Mouse (Mus musculus) kidney, embryonic 16.5 days (tissue): ENCODE measurements around the gene Pskh1. TPM values are rescaled to one million over a fixed set of nuclear protein-coding genes. Genes with fewer than 3 reads are reported as not detected.

ENCODE experiments used
- ATAC-seq: fragments of 200-750 bp; cut with Nextera tagmentation; 2 replicates; pipeline ENCODE4 v1.8.0; 2017; ENCODE audit warnings: moderate TSS enrichment; ENCODE audit not compliant: low FRiP score, low TSS enrichment
- H3K27ac ChIP-seq: fragments of 300-500 bp; sonication (generic); 2 replicates; pipeline ENCODE4 v1.5.1; 2014; ENCODE audit warnings: low read length
- H3K27me3 ChIP-seq: fragments of 300-500 bp; sonication (generic); 2 replicates; pipeline ENCODE4 v1.6.1; 2014; ENCODE audit warnings: low read length, control low read depth, mixed read lengths; ENCODE audit not compliant: insufficient read depth
- H3K36me3 ChIP-seq: fragments of 300-500 bp; sonication (generic); 2 replicates; pipeline ENCODE4 v1.6.1; 2014; ENCODE audit warnings: low read length, control low read depth, mixed read lengths; ENCODE audit not compliant: insufficient read depth
- H3K4me1 ChIP-seq: fragments of 300-500 bp; sonication (generic); 2 replicates; pipeline ENCODE4 v1.6.1; 2014; ENCODE audit warnings: low read length, control low read depth, mixed read lengths; ENCODE audit not compliant: insufficient read depth
- H3K4me2 ChIP-seq: fragments of 300-500 bp; sonication (generic); replicated peaks from 2 replicates; pipeline ENCODE4 v1.6.1; 2014; ENCODE audit warnings: low read depth, low read length
- H3K4me3 ChIP-seq: fragments of 300-500 bp; sonication (generic); 2 replicates; pipeline ENCODE4 v1.5.1; 2014; ENCODE audit warnings: mild to moderate bottlenecking, low read length
- H3K9ac ChIP-seq: fragments of 300-500 bp; sonication (generic); replicated peaks from 2 replicates; pipeline ENCODE4 v1.6.1; 2014; ENCODE audit warnings: low read length
- H3K9me3 ChIP-seq: fragments of 300-500 bp; sonication (generic); 2 replicates; pipeline ENCODE4 v1.6.1; 2016; ENCODE audit warnings: low read length, control low read depth
- WGBS: fragments of 180-500 bp; shearing (Covaris S2); extraction: QIAGEN DNeasy Blood & Tissue Kit; methylation state at CpG from one replicate; pipeline ENCODE4 v1.1.7; 2014; 5-methylcytosine and 5-hydroxymethylcytosine counted together
- polyA plus RNA-seq: library from polyadenylated mRNA; unstranded; fragments of >200 nt; fragmentation: Nextera tagmentation; extraction: Ambion mirVana; gene quantifications from 2 replicates; pipeline ENCODE4 v1.2.1, GENCODE M21; 2015

Gene Pskh1
- polyA plus RNA-seq, 1 experiment from 2014 or later = 46.7 TPM

DNA sequence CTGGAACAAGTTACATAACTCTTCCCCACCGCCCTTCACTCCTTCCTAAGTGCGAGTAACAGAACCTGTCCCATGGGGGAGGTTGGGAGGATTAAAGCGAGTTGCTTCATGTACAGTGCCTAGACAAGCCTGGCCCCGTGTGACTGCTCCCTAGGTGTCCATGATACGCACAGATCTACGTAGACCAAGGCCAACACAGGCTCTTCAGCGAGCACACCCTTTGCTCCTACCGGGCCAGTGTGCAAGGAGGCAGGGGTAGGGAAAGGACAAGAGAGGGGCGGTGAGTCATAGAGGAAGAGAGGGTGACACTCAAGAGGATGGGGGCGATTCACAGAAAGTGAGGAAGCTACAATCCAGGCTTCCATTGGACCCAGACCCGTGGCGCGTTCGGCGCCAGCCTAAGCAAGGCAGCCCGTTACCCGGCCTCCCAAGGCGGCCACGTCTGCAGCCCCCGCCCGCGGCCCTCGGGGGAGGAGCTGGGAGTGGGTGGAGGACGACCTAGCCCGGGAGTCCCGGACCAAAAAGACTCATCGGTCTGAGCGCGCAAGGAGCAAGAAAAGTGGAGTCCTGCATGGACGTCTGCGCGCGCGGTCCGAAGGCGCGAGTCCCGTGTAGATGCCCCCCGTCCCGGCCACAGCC, 65.1 kb downstream of the Pskh1 start:
- H3K4me3 ChIP-seq = peak overlapping the region; percentile 77
- H3K4me1 ChIP-seq = peaks cover 32% of the 10 kb centered on the region
- no peaks in the 10 kb centered on the region for H3K36me3 ChIP-seq
- peak; percentile 75 for ATAC-seq
- H3K4me2 ChIP-seq = peak overlapping the region; percentile 70
- peak overlapping the region; percentile 86 for H3K9ac ChIP-seq
- no peaks in the 10 kb centered on the region for H3K27me3 ChIP-seq
- peak overlapping the region; percentile 91 for H3K27ac ChIP-seq
- WGBS = 1% methylated on average over 38 of the region's 40 CpGs
- H3K9me3 ChIP-seq = no peaks in the 10 kb centered on the region

DNA sequence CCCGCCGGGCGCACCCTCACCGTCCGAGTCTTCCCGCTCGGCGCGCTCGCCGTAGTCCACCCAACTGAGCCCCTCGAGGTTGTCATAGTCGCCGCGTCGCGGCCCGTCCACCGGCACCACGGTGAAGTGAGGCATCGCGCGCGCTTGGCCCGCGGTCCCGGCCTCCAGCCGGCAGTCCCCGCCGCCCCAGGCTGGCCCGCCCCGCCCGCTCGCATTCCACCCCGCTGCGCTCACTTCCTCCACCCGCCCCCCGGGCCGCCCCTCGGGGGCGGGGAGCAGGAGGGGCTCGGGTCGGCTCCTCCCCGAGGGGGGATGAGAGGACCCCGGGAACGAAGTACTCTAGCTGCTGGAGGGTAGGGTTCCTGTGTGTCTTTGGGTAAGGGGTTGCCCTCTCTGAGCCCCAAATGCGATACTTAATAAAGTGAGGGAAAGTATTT, 65.7 kb downstream of the Pskh1 start, which contains the start of gene Slc12a4:
TSS of gene Slc12a4 (minus strand) at position 193 of the 437 bp plus-strand sequence.
- Histone ChIP-seq H3K27me3 (no peaks in the 10 kb centered on the region), H3K36me3 (no peaks in the 10 kb centered on the region), H3K4me3 (peak within 1 kb of the TSS; percentile 77), H3K27ac (peak within 1 kb of the TSS; percentile 91), H3K4me1 (peaks cover 32% of the 10 kb centered on the region), H3K4me2 (peak within 1 kb of the TSS; percentile 70), H3K9ac (peak within 1 kb of the TSS; percentile 86), H3K9me3 (no peaks in the 10 kb centered on the region)
- peak; percentile 91 for ATAC-seq
- WGBS = 0% methylated on average over 41 of the region's 47 CpGs

DNA sequence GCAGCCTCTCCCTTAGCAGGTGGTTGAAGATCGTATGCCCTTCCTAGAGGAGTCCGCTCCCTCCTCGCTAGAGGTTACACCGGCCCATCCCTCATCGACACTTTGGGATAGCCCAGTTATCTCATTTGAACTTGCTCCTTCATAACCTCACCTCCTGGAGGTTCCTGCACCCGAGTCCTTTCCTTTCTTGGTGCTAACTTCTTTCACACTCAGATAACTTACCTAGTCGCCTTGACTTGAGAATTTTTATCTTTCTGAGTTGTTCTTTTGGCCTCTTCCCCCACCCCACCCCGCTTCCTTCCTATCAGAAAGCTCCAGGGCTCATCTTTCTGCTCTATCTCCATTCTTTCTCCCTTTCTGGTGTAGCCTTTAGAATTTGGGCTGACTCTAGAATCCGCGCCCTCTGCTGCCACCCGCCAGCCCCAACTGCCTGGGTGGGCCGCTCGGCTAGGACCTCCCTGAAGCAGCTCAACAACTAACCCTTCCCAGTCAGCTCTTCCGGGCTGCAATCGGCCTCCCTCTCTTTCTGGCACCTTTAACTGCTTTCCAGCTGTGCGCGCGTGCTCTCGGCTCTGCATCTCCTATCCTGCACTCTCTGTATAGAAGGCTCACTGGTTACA, 66.6 kb downstream of the Pskh1 start:
- Histone ChIP-seq H3K4me3 (peak overlapping the region; percentile 77), H3K27me3 (no peaks in the 10 kb centered on the region), H3K9me3 (no peaks in the 10 kb centered on the region), H3K27ac (peak overlapping the region; percentile 60; the same call in 1 of the 2 replicates), H3K4me1 (peaks cover 32% of the 10 kb centered on the region), H3K9ac (peak overlapping the region; percentile 86; the same call in 1 of the 2 replicates), H3K4me2 (peak overlapping the region; percentile 70), H3K36me3 (no peaks in the 10 kb centered on the region)
- peak; percentile 44 for ATAC-seq
- 6% methylated on average over 19 of the region's 19 CpGs for WGBS

DNA sequence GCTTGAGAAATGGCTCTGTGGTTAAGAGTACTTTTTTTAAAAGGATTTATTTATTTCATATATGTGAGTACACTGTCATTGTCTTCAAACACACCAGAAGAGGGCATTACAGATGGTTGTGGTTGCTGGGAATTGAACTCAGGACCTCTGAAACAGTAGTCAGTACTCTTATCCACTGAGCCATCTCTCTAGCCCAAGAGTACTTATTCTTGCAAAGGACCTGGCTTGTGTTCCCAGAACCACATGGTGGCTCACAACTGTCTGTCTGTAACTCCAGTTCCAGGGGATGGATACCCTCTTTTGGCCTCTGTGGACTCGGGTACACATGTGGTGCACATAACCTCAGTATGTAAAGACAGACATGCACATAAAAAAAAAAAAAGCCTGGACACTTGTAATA, 69.1 kb downstream of the Pskh1 start:
- Histone ChIP-seq H3K4me2 (no peak overlapping the region), H3K4me1 (peaks cover 22% of the 10 kb centered on the region), H3K27ac (no peak overlapping the region), H3K9me3 (no peaks in the 10 kb centered on the region), H3K9ac (no peak overlapping the region), H3K4me3 (no peak overlapping the region), H3K27me3 (no peaks in the 10 kb centered on the region), H3K36me3 (no peaks in the 10 kb centered on the region)
- 82% methylated on average over 1 of the region's 1 CpGs for WGBS
- ATAC-seq = no peak

DNA sequence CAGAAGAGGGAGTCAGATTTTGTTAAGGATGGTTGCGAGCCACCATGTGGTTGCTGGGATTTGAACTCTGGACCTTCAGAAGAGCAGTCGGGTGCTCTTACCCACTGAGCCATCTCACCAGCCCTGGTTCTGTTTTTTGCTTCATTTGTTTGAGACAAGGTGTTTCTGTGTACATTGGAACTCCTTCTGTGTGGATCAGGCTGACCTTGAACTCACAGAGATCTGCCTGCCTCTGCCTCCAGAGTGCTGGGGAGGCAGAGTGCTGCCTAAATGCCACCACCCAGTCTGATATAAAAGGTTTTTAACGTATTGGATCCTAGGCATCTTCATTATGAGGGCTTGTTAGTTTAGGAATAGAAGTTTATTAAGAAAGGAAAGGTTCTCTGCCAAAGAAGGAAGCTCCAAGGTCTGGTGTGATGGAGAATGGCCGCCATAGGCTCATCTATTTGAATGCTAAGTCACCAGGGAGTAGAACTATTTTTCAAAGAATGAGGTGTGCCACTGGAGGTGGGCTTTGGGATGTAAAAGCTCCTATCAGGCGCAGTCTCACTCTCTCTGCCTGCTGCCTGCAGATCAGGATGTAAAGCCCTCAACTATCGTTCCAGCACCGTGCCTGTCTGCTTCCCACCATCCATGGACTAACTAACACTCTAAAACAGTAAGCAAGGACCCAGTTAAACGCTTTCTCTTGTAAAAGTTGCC, 70.9 kb downstream of the Pskh1 start:
- no peak for ATAC-seq
- Histone ChIP-seq H3K27me3 (no peaks in the 10 kb centered on the region), H3K4me2 (no peak overlapping the region), H3K36me3 (no peaks in the 10 kb centered on the region), H3K9ac (no peak overlapping the region), H3K4me3 (no peak overlapping the region), H3K9me3 (no peaks in the 10 kb centered on the region), H3K27ac (no peak overlapping the region), H3K4me1 (peaks cover 10% of the 10 kb centered on the region)
- 72% methylated on average over 8 of the region's 8 CpGs for WGBS

DNA sequence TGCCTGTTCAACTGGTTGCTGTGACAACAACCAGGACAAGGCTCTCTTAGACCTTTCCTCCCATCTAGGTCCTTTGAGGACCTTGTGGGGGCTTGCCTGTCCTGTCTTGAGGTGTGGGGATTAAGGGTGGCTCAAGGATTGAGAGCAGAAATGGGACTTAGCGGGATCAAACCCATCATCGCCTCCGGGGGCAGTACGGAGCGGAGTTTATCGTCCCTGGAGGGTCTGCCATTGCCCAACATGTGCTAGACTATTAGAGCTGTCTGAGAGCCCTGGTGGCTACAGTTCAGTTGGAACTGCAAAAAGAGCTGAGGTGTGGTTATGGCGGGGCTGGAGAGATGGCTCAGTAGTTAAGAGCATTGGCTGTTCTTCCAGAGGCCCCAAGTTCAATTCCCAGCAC, 75.1 kb downstream of the Pskh1 start:
- no peaks in the 10 kb centered on the region for H3K36me3 ChIP-seq
- H3K4me1 ChIP-seq = no peaks in the 10 kb centered on the region
- H3K4me2 ChIP-seq = no peak overlapping the region
- H3K27me3 ChIP-seq = no peaks in the 10 kb centered on the region
- H3K4me3 ChIP-seq = no peak overlapping the region
- WGBS = 63% methylated on average over 7 of the region's 7 CpGs
- no peak for ATAC-seq
- H3K9me3 ChIP-seq = no peaks in the 10 kb centered on the region
- no peak overlapping the region for H3K9ac ChIP-seq
- H3K27ac ChIP-seq = no peak overlapping the region

DNA sequence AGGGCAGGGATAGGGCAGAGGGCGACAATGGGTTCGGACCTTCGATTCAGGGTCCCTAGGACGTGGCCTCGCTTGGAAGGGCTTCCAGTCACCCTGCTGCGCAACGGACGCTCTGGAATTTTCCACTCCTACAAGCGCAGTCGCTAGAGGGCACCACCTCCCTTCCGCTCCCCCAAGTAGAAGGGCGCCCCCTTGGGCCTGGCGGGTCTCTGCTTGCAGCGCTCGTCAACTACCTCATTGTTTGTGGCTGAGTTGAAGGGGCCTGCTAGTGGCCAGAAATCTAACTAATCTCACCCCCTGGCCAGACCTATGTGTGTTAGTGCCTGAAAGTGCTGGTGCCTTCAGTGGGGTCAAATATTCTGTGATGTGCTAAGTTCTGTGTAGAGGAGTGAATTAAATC, 79.1 kb downstream of the Pskh1 start, which contains the start of gene Dpep3:
TSS of gene Dpep3 (minus strand) at position 105 of the 400 bp plus-strand sequence.
- Histone ChIP-seq H3K4me2 (no peak within 1 kb of the TSS), H3K4me1 (no peaks in the 10 kb centered on the region), H3K36me3 (no peaks in the 10 kb centered on the region), H3K27ac (no peak within 1 kb of the TSS), H3K27me3 (no peaks in the 10 kb centered on the region), H3K9me3 (no peaks in the 10 kb centered on the region), H3K9ac (no peak within 1 kb of the TSS), H3K4me3 (no peak within 1 kb of the TSS)
- ATAC-seq = no peak
- 93% methylated on average over 15 of the region's 15 CpGs for WGBS

DNA sequence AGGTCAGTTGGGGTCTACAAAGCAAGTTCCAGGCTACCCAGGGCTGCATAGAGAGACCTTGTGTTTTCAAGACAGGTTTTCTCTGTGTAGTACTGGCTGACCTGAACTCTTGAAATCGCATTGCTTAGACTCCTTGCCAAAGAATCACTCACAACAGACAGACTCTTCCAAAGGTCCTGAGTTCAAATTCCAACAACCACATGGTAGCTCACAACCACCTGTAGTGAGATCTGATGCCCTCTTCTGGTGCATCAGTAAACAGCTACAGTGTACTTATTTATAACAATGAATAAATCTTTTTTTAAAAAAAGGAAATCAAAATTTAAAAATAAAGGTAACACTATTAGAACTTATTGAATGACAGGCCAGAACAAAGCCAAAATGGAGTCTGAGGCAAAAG, 80.9 kb downstream of the Pskh1 start:
- Histone ChIP-seq H3K27me3 (no peaks in the 10 kb centered on the region), H3K4me3 (no peak overlapping the region)

More for the DNA sequence above, 80.9 kb downstream of the Pskh1 start:
- H3K4me2 ChIP-seq = no peak overlapping the region
- H3K4me1 ChIP-seq = no peaks in the 10 kb centered on the region
- 93% methylated on average over 1 of the region's 1 CpGs for WGBS
- H3K9ac ChIP-seq = no peak overlapping the region
- no peak for ATAC-seq
- no peaks in the 10 kb centered on the region for H3K9me3 ChIP-seq
- no peak overlapping the region for H3K27ac ChIP-seq
- no peaks in the 10 kb centered on the region for H3K36me3 ChIP-seq
